Mouse (Mus musculus) small intestine, adult 2 months (tissue): ENCODE results near the gene Plch1. TPM values are rescaled to one million over a fixed set of nuclear protein-coding genes. Genes with fewer than 3 reads are reported as not detected.

Experiments
- H3K27ac ChIP-seq: fragments of 200-500 bp; 2 replicates; pipeline ENCODE4 v1.5.1; 2012; ENCODE audit warnings: low read depth, low read length, control low read depth, inconsistent platforms; ENCODE audit not compliant: insufficient read depth
- H3K27me3 ChIP-seq: fragments of 200-500 bp; 2 replicates; pipeline ENCODE4 v1.6.1; 2012; ENCODE audit warnings: mild to moderate bottlenecking, moderate library complexity, low read length, inconsistent platforms; ENCODE audit not compliant: control insufficient read depth, insufficient read depth
- H3K36me3 ChIP-seq: fragments of 200-500 bp; 2 replicates; pipeline ENCODE4 v1.6.1; 2012; ENCODE audit warnings: mild to moderate bottlenecking, low read length, control low read depth, inconsistent platforms; ENCODE audit not compliant: control insufficient read depth, insufficient read depth
- H3K4me1 ChIP-seq: fragments of 200-500 bp; 2 replicates; pipeline ENCODE4 v1.6.1; 2012; ENCODE audit warnings: low read length, inconsistent platforms, mixed read lengths; ENCODE audit not compliant: control insufficient read depth, insufficient read depth, insufficient read length
- H3K4me3 ChIP-seq: fragments of 200-500 bp; 2 replicates; pipeline ENCODE4 v1.5.1; 2012; ENCODE audit warnings: low read depth, mild to moderate bottlenecking, control low read depth, inconsistent platforms, low read length, moderate library complexity
- CTCF ChIP-seq: fragments of 200-500 bp; IDR thresholded peaks from 2 replicates; pipeline ENCODE4 v1.5.1; 2012; ENCODE audit warnings: low read depth, mild to moderate bottlenecking, control low read depth, inconsistent platforms, low read length, moderate library complexity, mixed read lengths; ENCODE audit not compliant: insufficient replicate concordance, insufficient read length; ENCODE audit errors: extremely low read depth
- POLR2A ChIP-seq: fragments of 200-500 bp; IDR thresholded peaks from 2 replicates; pipeline ENCODE4 v1.6.1; 2012; ENCODE audit warnings: low read depth, mild to moderate bottlenecking, control low read depth, inconsistent platforms, low read length, moderate library complexity
- WGBS: fragments of 180-500 bp; shearing (Covaris S2); methylation state at CpG from one replicate; pipeline ENCODE4 v1.1.7; 2018; 5-methylcytosine and 5-hydroxymethylcytosine counted together
- polyA plus RNA-seq: library from polyadenylated mRNA; depleted of rRNA; stranded (reverse); fragments of >200 nt; gene quantifications from 2 replicates; pipeline ENCODE4 v1.2.3, GENCODE M21; 2012

Plch1 gene
- polyA plus RNA-seq, 1 experiment = 1.2 TPM

- WGBS = 79% methylated on average over 8 of the region's 8 CpGs
- no peak overlapping the region for H3K4me3 ChIP-seq
- no peak overlapping the region for H3K27ac ChIP-seq
- TF ChIP-seq CTCF (no peak), POLR2A (no peak)
- no peaks in the 10 kb centered on the region for H3K27me3 ChIP-seq
- H3K36me3 ChIP-seq = no peaks in the 10 kb centered on the region
- H3K4me1 ChIP-seq = peaks cover 8% of the 10 kb centered on the region
Observed at GRCm38 (mm10) chr3:63836937-63837632, 62.2 kb downstream of the Plch1 start.

- no peak overlapping the region for H3K4me3 ChIP-seq
- H3K27ac ChIP-seq = no peak overlapping the region
- TF ChIP-seq POLR2A (no peak), CTCF (no peak)
- peaks cover 8% of the 10 kb centered on the region for H3K4me1 ChIP-seq
- H3K27me3 ChIP-seq = no peaks in the 10 kb centered on the region
- no peaks in the 10 kb centered on the region for H3K36me3 ChIP-seq
Observed at GRCm38 (mm10) chr3:63835816-63836215, 63.5 kb downstream of the Plch1 start.

- H3K4me3 ChIP-seq = no peak overlapping the region
- H3K27ac ChIP-seq = no peak overlapping the region
- no peaks in the 10 kb centered on the region for H3K4me1 ChIP-seq
- no peak for TF ChIP-seq CTCF
- no peak for TF ChIP-seq POLR2A
- no peaks in the 10 kb centered on the region for H3K36me3 ChIP-seq
- WGBS = 20% methylated on average over 1 of the region's 1 CpGs
- no peaks in the 10 kb centered on the region for H3K27me3 ChIP-seq
Observed at GRCm38 (mm10) chr3:63823874-63824400, 75.3 kb downstream of the Plch1 start.

GRCm38 (mm10) chr3:63822631-63823030 is 76.6 kb downstream of the Plch1 start:
- Histone ChIP-seq H3K4me3 (no peak overlapping the region), H3K36me3 (no peaks in the 10 kb centered on the region), H3K27me3 (no peaks in the 10 kb centered on the region), H3K27ac (no peak overlapping the region), H3K4me1 (no peaks in the 10 kb centered on the region)
- TF ChIP-seq POLR2A (no peak), CTCF (no peak)

GRCm38 (mm10) chr3:63815131-63815530 is 84.1 kb downstream of the Plch1 start:
- WGBS = 24% methylated on average over 3 of the region's 3 CpGs
- TF ChIP-seq CTCF (no peak), POLR2A (no peak)
- Histone ChIP-seq H3K4me3 (no peak overlapping the region), H3K36me3 (no peaks in the 10 kb centered on the region), H3K27me3 (no peaks in the 10 kb centered on the region), H3K4me1 (peaks cover 6% of the 10 kb centered on the region; the same call in 1 of the 2 replicates), H3K27ac (peak overlapping the region; percentile 16; the same call in 1 of the 2 replicates)

- H3K27ac ChIP-seq = peak overlapping the region; percentile 74
- TF ChIP-seq CTCF (no peak), POLR2A (no peak)
- no peaks in the 10 kb centered on the region for H3K27me3 ChIP-seq
- H3K4me1 ChIP-seq = peaks cover 6% of the 10 kb centered on the region; the same call in 1 of the 2 replicates
- H3K36me3 ChIP-seq = no peaks in the 10 kb centered on the region
- whole genome bisulfite sequencing = 28% methylated on average over 1 of the region's 1 CpGs
- no peak overlapping the region for H3K4me3 ChIP-seq
Observed at GRCm38 (mm10) chr3:63814203-63814602, 85.1 kb downstream of the Plch1 start.

- H3K4me3 ChIP-seq = no peak overlapping the region
- no peak for TF ChIP-seq POLR2A
- no peak for TF ChIP-seq CTCF
- no peaks in the 10 kb centered on the region for H3K4me1 ChIP-seq
- H3K27me3 ChIP-seq = no peaks in the 10 kb centered on the region
- 26% methylated on average over 1 of the region's 1 CpGs for WGBS
- no peaks in the 10 kb centered on the region for H3K36me3 ChIP-seq
- H3K27ac ChIP-seq = no peak overlapping the region
Observed at GRCm38 (mm10) chr3:63806906-63807305, 92.4 kb downstream of the Plch1 start.
